Mouse (Mus musculus) stomach, embryonic 14.5 days (tissue): ENCODE measurements around the gene Mup19. TPM values are rescaled to one million over a fixed set of nuclear protein-coding genes. Genes with fewer than 3 reads are reported as not detected.
"Not testable (repeated sequence)": the region's sequence is repeated elsewhere in the genome, so short reads cannot be mapped to it uniquely, and the experiment has no call there.

Experiments
- ATAC-seq: fragments of 200-750 bp; cut with Nextera tagmentation; 2 replicates; pipeline ENCODE4 v1.8.0; 2017; ENCODE audit warnings: low read depth, moderate TSS enrichment; ENCODE audit not compliant: insufficient number of reproducible peaks, insufficient read depth, low FRiP score
- H3K27ac ChIP-seq: fragments of 300-500 bp; sonication (generic); 2 replicates; pipeline ENCODE4 v1.5.1; 2014; ENCODE audit warnings: mild to moderate bottlenecking, low read length, moderate library complexity, mixed read lengths
- H3K27me3 ChIP-seq: fragments of 300-500 bp; sonication (generic); 2 replicates; pipeline ENCODE4 v1.6.1; 2014; ENCODE audit warnings: low read length, control low read depth, mixed read lengths; ENCODE audit not compliant: control insufficient read depth, insufficient read depth
- H3K36me3 ChIP-seq: fragments of 300-500 bp; sonication (generic); 2 replicates; pipeline ENCODE4 v1.6.1; 2014; ENCODE audit warnings: mild to moderate bottlenecking, control low read depth, low read length, moderate library complexity, mixed read lengths; ENCODE audit not compliant: control insufficient read depth, insufficient read depth
- H3K4me1 ChIP-seq: fragments of 300-500 bp; sonication (generic); 2 replicates; pipeline ENCODE4 v1.6.1; 2014; ENCODE audit warnings: low read length, control low read depth, mixed read lengths; ENCODE audit not compliant: control insufficient read depth, insufficient read depth
- H3K4me2 ChIP-seq: fragments of 300-500 bp; sonication (generic); replicated peaks from 2 replicates; pipeline ENCODE4 v1.6.1; 2014; ENCODE audit warnings: low read depth, low read length, control low read depth
- H3K4me3 ChIP-seq: fragments of 300-500 bp; sonication (generic); 2 replicates; pipeline ENCODE4 v1.5.1; 2014; ENCODE audit warnings: low read depth, low read length, control low read depth
- H3K9ac ChIP-seq: fragments of 300-500 bp; sonication (generic); replicated peaks from 2 replicates; pipeline ENCODE4 v1.6.1; 2014; ENCODE audit warnings: low read depth, mild to moderate bottlenecking, control low read depth, low read length, moderate library complexity, mixed read lengths
- H3K9me3 ChIP-seq: fragments of 300-500 bp; sonication (generic); 2 replicates; pipeline ENCODE4 v1.6.1; 2016; ENCODE audit warnings: low read depth, low read length, control low read depth; ENCODE audit not compliant: control insufficient read depth
- WGBS: fragments of 180-500 bp; shearing (Covaris S2); extraction: QIAGEN DNeasy Blood & Tissue Kit; methylation state at CpG from one replicate; pipeline ENCODE4 v1.1.7; 2014; 5-methylcytosine and 5-hydroxymethylcytosine counted together
- polyA plus RNA-seq: library from polyadenylated mRNA; unstranded; fragments of >200 nt; fragmentation: Nextera tagmentation; extraction: Ambion mirVana; gene quantifications from 2 replicates; pipeline ENCODE4 v1.2.1, GENCODE M21; 2014

Gene Mup19
- polyA plus RNA-seq, 1 experiment from 2014 or later = not detected

- H3K4me2 ChIP-seq, H3K36me3 ChIP-seq, H3K4me3 ChIP-seq, H3K9me3 ChIP-seq, H3K27ac ChIP-seq, ATAC-seq, H3K9ac ChIP-seq, H3K27me3 ChIP-seq, H3K4me1 ChIP-seq: not testable (repeated sequence)
- 41% methylated on average over 1 of the region's 1 CpGs for WGBS
These were observed 2.2 kb upstream of the Mup19 start for GRCm38 (mm10) chr4:61784231-61784630.

Other genes starting within 250 kb of the Mup19 start
- not detected in 2 replicates for gene Mup17, start 186.4 kb downstream of the Mup19 start, polyA plus RNA-seq
- gene Mup18, start 108.1 kb downstream of the Mup19 start, polyA plus RNA-seq = not detected in 2 replicates
- gene Mup5, start 53.0 kb upstream of the Mup19 start, polyA plus RNA-seq = not detected in 2 replicates